Mouse (Mus musculus) lung, postnatal 0 days (tissue): ENCODE measurements around the gene Cul5. TPM values are rescaled to one million over a fixed set of nuclear protein-coding genes. Genes with fewer than 3 reads are reported as not detected.

Experiments
- ATAC-seq: fragments of 200-750 bp; cut with Nextera tagmentation; 2 replicates; pipeline ENCODE4 v1.8.0; 2017; ENCODE audit warnings: moderate library complexity
- DNase-seq: peaks from one replicate; pipeline ENCODE4 v3.0.0-alpha.2; 2016; ENCODE audit warnings: low spot score
- H3K27ac ChIP-seq: fragments of 300-500 bp; sonication (generic); 2 replicates; pipeline ENCODE4 v1.5.1; 2014; ENCODE audit warnings: antibody characterized with exemption, mild to moderate bottlenecking, low read length, mixed read lengths
- H3K27me3 ChIP-seq: fragments of 300-500 bp; sonication (generic); replicated peaks from 2 replicates; pipeline ENCODE4 v1.6.1; 2014; ENCODE audit warnings: low read length, mixed read lengths; ENCODE audit not compliant: insufficient read depth
- H3K36me3 ChIP-seq: fragments of 300-500 bp; sonication (generic); 2 replicates; pipeline ENCODE4 v1.6.1; 2014; ENCODE audit warnings: low read length, mixed read lengths; ENCODE audit not compliant: insufficient read depth
- H3K4me1 ChIP-seq: fragments of 300-500 bp; sonication (generic); 2 replicates; pipeline ENCODE4 v1.6.1; 2014; ENCODE audit warnings: antibody characterized with exemption, low read depth, low read length, mixed read lengths; ENCODE audit not compliant: insufficient read depth
- H3K4me2 ChIP-seq: fragments of 300-500 bp; sonication (generic); replicated peaks from 2 replicates; pipeline ENCODE4 v1.6.1; 2014; ENCODE audit warnings: low read depth, mild to moderate bottlenecking, low read length, moderate library complexity, mixed read lengths
- H3K4me3 ChIP-seq: fragments of 300-500 bp; sonication (generic); 2 replicates; pipeline ENCODE4 v1.5.1; 2014; ENCODE audit warnings: low read depth, low read length
- H3K9ac ChIP-seq: fragments of 300-500 bp; sonication (generic); replicated peaks from 2 replicates; pipeline ENCODE4 v1.6.1; 2014; ENCODE audit warnings: low read depth, mild to moderate bottlenecking
- H3K9me3 ChIP-seq: fragments of 300-500 bp; sonication (generic); 2 replicates; pipeline ENCODE4 v1.6.1; 2016; ENCODE audit warnings: low read length, mixed read lengths
- CTCF ChIP-seq: IDR thresholded peaks from 2 replicates; pipeline ENCODE4 v1.5.1; 2016; ENCODE audit warnings: antibody characterized with exemption, mild to moderate bottlenecking
- EP300 ChIP-seq: IDR thresholded peaks from 2 replicates; pipeline ENCODE4 v1.6.1; 2016; ENCODE audit warnings: antibody characterized with exemption, mild to moderate bottlenecking, control low read depth
- WGBS: fragments of 180-500 bp; shearing (Covaris S2); extraction: QIAGEN DNeasy Blood & Tissue Kit; methylation state at CpG from one replicate; pipeline ENCODE4 v1.1.7; 2014; 5-methylcytosine and 5-hydroxymethylcytosine counted together
- polyA plus RNA-seq: library from polyadenylated mRNA; unstranded; fragments of >200 nt; fragmentation: Nextera tagmentation; extraction: Ambion mirVana; gene quantifications from 2 replicates; pipeline ENCODE4 v1.2.1, GENCODE M21; 2015

Gene Cul5
- 24.2 and 25.2 TPM in 2 replicates for polyA plus RNA-seq

DNA sequence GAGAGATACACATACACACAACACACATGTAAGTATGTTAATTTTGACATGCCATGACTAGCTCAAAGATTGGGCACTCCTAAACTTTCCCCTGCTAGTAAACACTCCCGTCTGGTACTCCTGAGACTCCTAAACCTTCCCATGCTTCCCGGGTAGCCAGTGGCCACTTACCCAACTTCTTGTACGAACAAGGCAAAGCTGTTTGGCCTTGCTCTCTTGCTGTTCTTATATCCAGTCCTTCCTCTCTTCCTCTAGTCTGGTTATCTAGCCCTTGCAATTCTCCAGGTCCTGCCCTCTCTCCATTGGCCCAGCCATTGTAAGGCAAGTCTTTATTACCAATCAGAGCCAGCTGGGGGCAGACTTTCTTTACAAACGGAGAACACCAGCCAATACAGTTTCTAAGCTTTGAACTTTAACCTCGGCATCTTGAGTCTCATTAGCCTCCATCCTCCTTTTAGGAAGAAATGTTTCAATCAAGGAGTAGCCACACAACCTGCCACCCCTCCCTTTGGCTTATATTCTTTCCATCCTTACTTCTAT lies at the start of gene Cul5:
Gene Cul5 (minus strand): TSS at position 335 of the 540 bp plus-strand sequence.
- H3K4me3 ChIP-seq: no peak within 1 kb of the TSS
- TF ChIP-seq CTCF (peak; percentile 36), EP300 (no peak)
- H3K4me1 ChIP-seq: peaks cover 5% of the 10 kb centered on the region; the same call in 1 of the 2 replicates
- H3K9me3 ChIP-seq: no peaks in the 10 kb centered on the region
- H3K27ac ChIP-seq: no peak within 1 kb of the TSS
- no peak within 1 kb of the TSS for H3K4me2 ChIP-seq
- no peaks in the 10 kb centered on the region for H3K27me3 ChIP-seq
- no peak within 1 kb of the TSS for H3K9ac ChIP-seq
- no peak for ATAC-seq
- no peaks in the 10 kb centered on the region for H3K36me3 ChIP-seq
- WGBS: 55% methylated on average over 5 of the region's 5 CpGs
- peak; percentile 15 for DNase-seq

DNA sequence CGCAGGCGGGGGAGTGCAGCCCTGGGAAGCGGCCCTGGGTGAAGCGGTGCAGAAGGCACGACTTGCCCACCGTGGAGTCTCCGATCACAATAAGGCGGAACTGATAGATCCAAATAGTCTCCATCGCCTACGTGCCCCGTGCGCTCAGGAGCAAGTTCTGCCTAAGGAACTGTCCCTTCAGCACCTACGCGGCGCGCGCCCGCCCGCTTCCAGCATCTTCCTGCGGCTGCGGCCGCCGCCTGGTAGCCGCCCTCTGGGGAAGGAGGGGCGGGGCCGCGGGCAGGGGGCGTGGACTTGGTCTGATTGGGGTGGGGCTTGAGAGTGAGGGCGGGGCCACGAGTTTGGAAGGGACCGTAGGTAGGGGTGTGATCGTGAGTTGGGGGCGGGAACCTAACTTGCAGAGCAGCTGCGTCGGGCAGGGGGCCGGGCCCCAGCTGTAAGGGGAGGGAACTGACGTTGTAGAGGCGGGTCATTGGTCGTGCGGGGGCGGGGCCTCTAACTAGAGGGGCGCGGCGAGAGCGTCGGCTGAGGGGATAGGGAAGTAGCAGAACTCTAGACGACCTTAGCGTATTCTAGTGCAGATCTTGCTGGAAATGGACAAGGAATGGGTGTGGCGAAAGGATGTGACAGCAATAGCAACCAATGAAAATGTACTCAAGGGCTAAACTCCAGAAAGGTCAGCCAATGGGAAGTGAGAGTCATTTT lies 36.3 kb upstream of the Cul5 start, which contains the start of gene Rab39:
Gene Rab39 (minus strand): TSS at position 241 of the 705 bp plus-strand sequence.
- Histone ChIP-seq H3K9me3 (no peaks in the 10 kb centered on the region), H3K36me3 (no peaks in the 10 kb centered on the region), H3K27ac (no peak within 1 kb of the TSS), H3K4me2 (peak within 1 kb of the TSS; percentile 56), H3K27me3 (no peaks in the 10 kb centered on the region), H3K9ac (no peak within 1 kb of the TSS), H3K4me3 (peak within 1 kb of the TSS; percentile 25), H3K4me1 (no peaks in the 10 kb centered on the region)
- peak; percentile 87 for ATAC-seq
- DNase-seq: peak; percentile 81
- TF ChIP-seq EP300 (no peak), CTCF (no peak)
- WGBS: 1% methylated on average over 48 of the region's 49 CpGs

DNA sequence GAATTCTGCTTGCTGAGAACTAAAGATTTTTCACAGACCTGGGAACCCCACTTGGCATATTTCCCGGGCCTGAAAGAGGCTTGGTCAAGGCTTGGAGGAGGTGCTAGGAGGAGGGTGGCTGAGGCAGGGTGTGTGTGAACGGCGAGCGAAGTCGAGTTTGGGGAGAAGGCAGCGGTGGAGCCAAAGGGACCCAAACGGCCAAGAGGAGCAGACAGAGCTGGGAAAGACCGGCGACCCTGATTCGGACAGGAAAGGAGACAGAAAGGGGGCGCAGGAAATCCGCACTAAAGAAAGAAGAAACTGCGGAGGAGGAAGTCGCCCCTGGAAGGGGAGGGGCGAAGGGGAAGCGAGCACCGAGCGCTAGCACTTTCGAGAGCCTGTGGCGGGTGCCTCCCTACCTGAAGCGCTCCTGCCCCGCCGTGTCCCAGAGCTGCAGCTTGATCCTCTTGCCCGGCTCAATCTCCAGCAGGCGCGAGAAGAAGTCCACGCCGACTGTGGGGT lies 35.7 kb upstream of the Cul5 start:
- ATAC-seq (peak; percentile 37), DNase-seq (peak; percentile 22)
- Histone ChIP-seq H3K27me3 (no peaks in the 10 kb centered on the region), H3K9me3 (no peaks in the 10 kb centered on the region), H3K27ac (no peak overlapping the region), H3K9ac (no peak overlapping the region), H3K36me3 (no peaks in the 10 kb centered on the region), H3K4me2 (peak overlapping the region; percentile 56), H3K4me1 (no peaks in the 10 kb centered on the region), H3K4me3 (peak overlapping the region; percentile 25)
- under 1% methylated on average over 26 of the region's 28 CpGs for WGBS
- no peak for TF ChIP-seq CTCF
- TF ChIP-seq EP300: no peak

DNA sequence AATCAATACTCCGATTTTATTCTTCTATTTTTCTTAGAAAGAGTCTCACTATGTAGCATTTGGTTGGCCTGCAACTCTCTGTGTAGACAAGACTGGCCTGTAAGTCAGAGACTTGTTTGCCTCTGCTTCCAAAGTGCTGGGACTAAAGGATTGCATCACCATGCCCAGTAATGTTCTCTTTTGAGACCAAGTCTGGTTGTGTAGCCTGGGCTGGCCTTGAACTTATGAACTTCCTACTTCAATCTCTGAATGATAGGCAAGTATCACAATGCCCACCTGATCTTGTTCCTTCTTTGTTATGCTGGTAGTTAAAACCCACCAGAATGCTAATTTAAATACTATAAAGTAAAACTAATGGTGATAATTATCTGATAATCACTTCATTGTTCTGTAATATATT lies 33.2 kb upstream of the Cul5 start:
- H3K4me2 ChIP-seq: no peak overlapping the region
- no peak overlapping the region for H3K4me3 ChIP-seq
- DNase-seq: no peak
- H3K27me3 ChIP-seq: no peaks in the 10 kb centered on the region
- TF ChIP-seq CTCF (no peak), EP300 (no peak)
- no peaks in the 10 kb centered on the region for H3K9me3 ChIP-seq
- 84% methylated on average over 1 of the region's 1 CpGs for WGBS
- ATAC-seq: no peak
- no peaks in the 10 kb centered on the region for H3K36me3 ChIP-seq
- no peak overlapping the region for H3K9ac ChIP-seq
- H3K27ac ChIP-seq: no peak overlapping the region
- no peaks in the 10 kb centered on the region for H3K4me1 ChIP-seq

DNA sequence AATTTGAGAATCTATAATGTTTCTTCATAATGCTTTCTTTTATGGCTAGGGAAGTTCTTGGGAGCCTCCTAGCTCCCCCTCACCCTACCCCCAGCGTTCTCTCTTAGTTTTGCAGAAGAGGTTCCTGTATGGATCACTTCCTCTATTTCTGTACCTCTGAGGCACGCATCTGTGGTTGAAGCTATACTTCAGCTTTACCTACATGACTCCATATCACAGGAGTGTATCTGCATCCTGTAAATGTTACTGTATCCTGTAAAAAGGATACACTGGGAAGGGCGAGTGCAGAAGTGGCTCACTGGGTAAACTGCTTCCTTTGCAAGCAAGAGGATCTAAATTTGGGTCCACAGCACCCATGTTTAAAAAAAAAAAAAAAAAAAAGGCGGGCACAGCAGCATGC lies 30.7 kb upstream of the Cul5 start:
- Histone ChIP-seq H3K4me3 (no peak overlapping the region), H3K4me2 (no peak overlapping the region), H3K9me3 (no peaks in the 10 kb centered on the region), H3K27me3 (no peaks in the 10 kb centered on the region), H3K9ac (no peak overlapping the region), H3K4me1 (no peaks in the 10 kb centered on the region), H3K27ac (no peak overlapping the region), H3K36me3 (no peaks in the 10 kb centered on the region)
- peak; percentile 7 for DNase-seq
- ATAC-seq: no peak
- TF ChIP-seq CTCF (no peak), EP300 (no peak)
- 54% methylated on average over 4 of the region's 4 CpGs for WGBS

DNA sequence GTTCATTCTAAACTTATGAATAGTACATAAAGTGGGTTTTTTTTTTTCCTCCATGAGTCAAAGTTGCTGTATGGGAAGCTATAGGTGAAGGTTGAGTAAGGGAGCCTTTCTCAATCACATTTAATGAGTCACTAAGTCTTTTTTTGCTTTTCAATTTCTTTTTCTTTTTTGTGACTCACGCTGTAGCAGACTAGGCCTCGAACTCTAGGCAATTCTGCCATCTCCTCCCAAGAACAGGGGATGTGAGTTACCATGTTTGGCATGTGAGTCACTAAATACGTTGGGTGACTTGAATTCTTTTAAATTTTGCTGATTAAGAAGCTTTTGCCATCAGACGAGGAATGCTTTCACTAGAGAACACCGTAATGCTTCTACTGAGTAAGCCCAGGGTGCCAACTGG lies 26.0 kb upstream of the Cul5 start:
- H3K9me3 ChIP-seq: no peaks in the 10 kb centered on the region
- TF ChIP-seq EP300: no peak
- TF ChIP-seq CTCF: no peak
- no peaks in the 10 kb centered on the region for H3K36me3 ChIP-seq
- WGBS: 76% methylated on average over 5 of the region's 5 CpGs
- H3K4me1 ChIP-seq: no peaks in the 10 kb centered on the region
- H3K4me3 ChIP-seq: no peak overlapping the region
- no peak for DNase-seq
- no peak for ATAC-seq
- H3K27me3 ChIP-seq: no peaks in the 10 kb centered on the region
- no peak overlapping the region for H3K27ac ChIP-seq
- H3K4me2 ChIP-seq: no peak overlapping the region
- H3K9ac ChIP-seq: no peak overlapping the region
